Mouse (Mus musculus): ENCODE results near the gene Uncx. TPM values are rescaled to one million over a fixed set of nuclear protein-coding genes. Genes with fewer than 3 reads are reported as not detected.

Uncx gene
- total and polyA plus RNA-seq, 2 experiments from 2014 or later, result not detected

DNA sequence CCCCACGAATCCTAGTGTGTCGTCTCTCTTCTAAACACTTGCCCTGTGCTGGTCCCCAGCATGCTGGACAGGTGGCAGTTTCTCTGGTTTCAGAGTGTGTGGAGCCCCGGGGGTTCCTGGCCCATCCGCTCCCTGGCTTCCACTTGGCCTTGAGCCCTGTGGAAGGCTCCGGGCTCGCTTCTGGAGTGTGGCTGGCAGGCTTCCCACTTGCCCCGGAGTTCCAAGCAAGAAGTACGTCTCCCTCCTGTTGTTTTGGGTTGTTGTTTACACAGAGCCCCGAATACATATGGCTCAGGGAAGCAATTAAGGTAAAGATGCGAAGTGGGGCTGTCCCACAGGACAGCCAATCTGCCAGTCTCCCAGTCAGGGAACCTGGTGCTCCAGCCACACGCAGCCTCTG is 27.0 kb upstream of the Uncx start:
- ATAC-seq (ENCODE audit: insufficient read depth, low read depth) (no peak), DNase-seq (ENCODE audit: low spot score) (peak; percentile 25)
- TF ChIP-seq EP300 (IDR thresholded peaks at IDR 0.05; ENCODE audit: low read depth), result no peak
- TF ChIP-seq CTCF (IDR thresholded peaks at IDR 0.05; ENCODE audit: low read depth), result no peak
- peaks cover 24% of the 10 kb centered on the region for H3K4me1 ChIP-seq (ENCODE audit: control insufficient read depth, insufficient read depth)
- 17% methylated on average over 11 of the region's 11 CpGs for WGBS
- no peak overlapping the region for H3K4me3 ChIP-seq (ENCODE audit: low read depth, low read length)
- H3K36me3 ChIP-seq (replicated peaks; ENCODE audit: control insufficient read depth, insufficient read depth, low read length), result no peaks in the 10 kb centered on the region
- no peaks in the 10 kb centered on the region for H3K9me3 ChIP-seq (replicated peaks; ENCODE audit: control insufficient read depth, low read length)
- peaks cover 2% of the 10 kb centered on the region; the same call in 1 of the 2 replicates for H3K27me3 ChIP-seq (ENCODE audit: control insufficient read depth, insufficient read depth, low read length)
- peak overlapping the region; percentile 44 for H3K4me2 ChIP-seq (ENCODE audit: low read depth, low read length)
- no peak overlapping the region for H3K9ac ChIP-seq (replicated peaks; ENCODE audit: low read depth, low read length)
- H3K27ac ChIP-seq (ENCODE audit: low read depth), result no peak overlapping the region

DNA sequence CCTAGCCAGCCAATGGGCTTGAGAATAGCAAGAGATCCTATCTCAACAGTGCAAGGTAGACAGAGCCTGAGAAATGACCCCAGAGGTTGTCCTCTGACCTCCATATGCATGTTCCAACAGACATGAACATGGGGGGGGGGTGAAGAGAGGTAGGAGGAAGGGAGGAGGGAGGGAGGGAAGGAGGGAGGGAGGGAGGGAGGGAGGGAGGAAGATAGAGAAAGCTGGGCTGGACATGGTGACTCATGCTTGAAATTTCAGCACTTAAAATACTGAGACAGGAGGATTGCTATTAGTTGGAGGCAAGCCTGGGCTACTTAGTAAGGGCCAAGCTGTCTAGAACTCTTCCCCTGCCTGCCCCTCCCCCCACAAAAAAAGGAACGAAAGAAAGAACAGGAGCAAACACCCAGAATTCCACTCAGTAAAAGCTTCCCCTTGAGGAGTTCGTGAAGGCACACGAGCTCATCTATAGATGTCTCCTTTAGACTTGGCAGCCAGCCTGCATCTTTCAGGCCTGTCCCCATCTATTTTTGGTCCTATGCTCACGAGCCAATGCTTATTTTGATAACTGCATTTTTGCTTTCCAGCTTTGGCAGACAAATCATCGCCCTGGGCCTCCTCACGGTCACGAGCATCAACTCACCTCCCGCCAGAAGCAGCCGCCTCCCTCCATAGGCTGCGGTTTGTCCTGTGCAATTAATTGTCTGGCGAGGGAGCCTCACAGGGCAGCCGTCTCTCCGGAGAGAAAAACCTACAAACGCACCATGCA is 23.0 kb upstream of the Uncx start:
- no peak overlapping the region for H3K4me3 ChIP-seq (ENCODE audit: low read depth, low read length)
- no peaks in the 10 kb centered on the region for H3K27me3 ChIP-seq (ENCODE audit: control insufficient read depth, insufficient read depth, low read length)
- H3K36me3 ChIP-seq (replicated peaks; ENCODE audit: control insufficient read depth, insufficient read depth, low read length), result no peaks in the 10 kb centered on the region
- no peak overlapping the region for H3K9ac ChIP-seq (replicated peaks; ENCODE audit: low read depth, low read length)
- H3K4me2 ChIP-seq (ENCODE audit: low read depth, low read length), result no peak overlapping the region
- ATAC-seq (ENCODE audit: insufficient read depth, low read depth) (peak; percentile 92), DNase-seq (ENCODE audit: low spot score) (peak; percentile 94)
- TF ChIP-seq CTCF (IDR thresholded peaks at IDR 0.05; ENCODE audit: low read depth) (no peak), EP300 (IDR thresholded peaks at IDR 0.05; ENCODE audit: low read depth) (peak; percentile 98)
- H3K9me3 ChIP-seq (replicated peaks; ENCODE audit: control insufficient read depth, low read length), result no peaks in the 10 kb centered on the region
- WGBS, result 18% methylated on average over 14 of the region's 14 CpGs
- peak overlapping the region; percentile 92 for H3K27ac ChIP-seq (ENCODE audit: low read depth)
- peaks cover 28% of the 10 kb centered on the region for H3K4me1 ChIP-seq (ENCODE audit: control insufficient read depth, insufficient read depth)

DNA sequence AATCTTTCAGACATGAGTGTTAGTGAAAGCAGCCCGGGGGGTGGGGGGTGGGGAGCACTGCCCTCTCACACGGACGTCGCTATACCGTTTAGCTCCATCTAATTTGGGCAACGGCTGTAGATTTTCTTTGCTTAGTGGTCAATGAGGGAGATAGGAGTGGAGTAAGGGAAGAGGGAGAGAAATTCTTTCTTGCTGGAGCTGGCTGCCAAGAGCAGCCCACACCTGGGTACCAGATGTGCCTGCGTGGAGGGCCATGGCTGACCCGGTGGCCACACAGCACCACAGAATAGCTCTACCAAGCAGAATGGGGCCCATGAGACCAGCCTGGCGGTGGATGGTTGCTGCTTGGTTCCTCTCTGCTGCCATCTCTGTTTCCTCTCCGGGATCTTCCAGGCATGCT is 21.3 kb upstream of the Uncx start:
- no peak for TF ChIP-seq CTCF (IDR thresholded peaks at IDR 0.05; ENCODE audit: low read depth)
- TF ChIP-seq EP300 (IDR thresholded peaks at IDR 0.05; ENCODE audit: low read depth), result no peak

DNA sequence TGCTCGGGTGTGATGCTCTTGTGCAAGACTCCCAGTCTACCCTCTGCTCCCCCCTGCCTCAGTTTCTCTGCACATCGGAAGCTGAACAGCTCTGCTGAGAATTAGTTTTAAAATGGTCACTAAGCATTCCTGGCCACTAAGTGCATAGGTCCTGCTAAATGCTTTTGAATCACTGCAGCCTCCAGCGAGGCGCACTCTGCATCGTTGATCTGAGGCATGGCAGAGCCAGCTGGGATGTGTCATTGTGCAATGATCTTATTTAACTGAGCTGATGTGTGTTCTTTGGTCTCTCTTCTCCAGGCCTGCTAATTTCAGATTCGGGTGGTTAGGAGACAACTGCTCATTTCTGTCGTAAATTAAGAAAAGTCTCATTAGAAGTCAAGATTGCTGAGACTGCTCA is 14.4 kb upstream of the Uncx start:
- no peak for ATAC-seq (ENCODE audit: insufficient read depth, low read depth)
- DNase-seq (ENCODE audit: low spot score), result no peak
- TF ChIP-seq CTCF (IDR thresholded peaks at IDR 0.05; ENCODE audit: low read depth), result no peak
- TF ChIP-seq EP300 (IDR thresholded peaks at IDR 0.05; ENCODE audit: low read depth), result no peak
- no peak overlapping the region for H3K27ac ChIP-seq (ENCODE audit: low read depth)
- no peak overlapping the region for H3K4me3 ChIP-seq (ENCODE audit: low read depth, low read length)
- no peaks in the 10 kb centered on the region for H3K9me3 ChIP-seq (replicated peaks; ENCODE audit: control insufficient read depth, low read length)
- no peak overlapping the region for H3K4me2 ChIP-seq (ENCODE audit: low read depth, low read length)
- H3K9ac ChIP-seq (replicated peaks; ENCODE audit: low read depth, low read length), result no peak overlapping the region
- 54% methylated on average over 7 of the region's 7 CpGs for WGBS
- H3K36me3 ChIP-seq (replicated peaks; ENCODE audit: control insufficient read depth, insufficient read depth, low read length), result no peaks in the 10 kb centered on the region
- no peaks in the 10 kb centered on the region for H3K4me1 ChIP-seq (ENCODE audit: control insufficient read depth, insufficient read depth)
- H3K27me3 ChIP-seq (ENCODE audit: control insufficient read depth, insufficient read depth, low read length), result peaks cover 13% of the 10 kb centered on the region

More for the DNA sequence above, 21.3 kb upstream of the Uncx start:
- H3K27me3 ChIP-seq (ENCODE audit: control insufficient read depth, insufficient read depth, low read length), result no peaks in the 10 kb centered on the region
- no peak for DNase-seq (ENCODE audit: low spot score)
- no peaks in the 10 kb centered on the region for H3K9me3 ChIP-seq (replicated peaks; ENCODE audit: control insufficient read depth, low read length)
- 52% methylated on average over 10 of the region's 10 CpGs for WGBS
- H3K4me3 ChIP-seq (ENCODE audit: low read depth, low read length), result no peak overlapping the region
- ATAC-seq (ENCODE audit: insufficient read depth, low read depth), result no peak
- no peak overlapping the region for H3K27ac ChIP-seq (ENCODE audit: low read depth)
- peaks cover 19% of the 10 kb centered on the region; the same call in 1 of the 2 replicates for H3K4me1 ChIP-seq (ENCODE audit: control insufficient read depth, insufficient read depth)
- no peaks in the 10 kb centered on the region for H3K36me3 ChIP-seq (replicated peaks; ENCODE audit: control insufficient read depth, insufficient read depth, low read length)
- no peak overlapping the region for H3K9ac ChIP-seq (replicated peaks; ENCODE audit: low read depth, low read length)
- no peak overlapping the region for H3K4me2 ChIP-seq (ENCODE audit: low read depth, low read length)

DNA sequence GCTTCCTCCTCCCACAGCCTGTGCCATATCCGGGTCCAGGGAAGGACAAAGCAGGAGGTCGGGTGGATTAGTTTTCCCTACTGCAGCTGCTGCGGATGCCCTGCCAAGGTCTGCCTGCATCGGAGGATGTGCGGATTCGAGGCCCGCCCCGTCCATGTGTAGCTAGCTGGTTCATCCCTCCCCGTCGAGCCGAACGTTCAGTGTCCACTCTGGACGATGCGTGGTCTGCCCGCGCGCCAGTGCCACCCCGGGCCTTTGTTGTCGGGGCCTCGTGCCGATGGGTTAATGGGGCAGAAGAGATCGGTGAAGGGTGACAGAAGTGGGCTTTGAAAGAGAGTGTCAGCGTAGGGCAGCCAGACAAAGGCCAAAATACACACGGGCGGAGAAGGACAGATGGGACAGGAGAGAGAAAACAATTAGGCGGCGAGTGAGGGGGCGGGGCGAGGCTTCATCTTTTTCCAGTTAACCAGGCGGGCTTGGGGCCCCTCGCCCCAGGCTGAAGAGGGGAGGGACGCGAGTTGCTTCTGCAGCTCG is 7.8 kb upstream of the Uncx start:
- H3K4me2 ChIP-seq (ENCODE audit: low read depth, low read length), result 0 out of 2 replicates have a peak overlapping the region, but pooled peaks have one; percentile 3
- H3K4me1 ChIP-seq (ENCODE audit: control insufficient read depth, insufficient read depth), result no peaks in the 10 kb centered on the region
- WGBS, result 3% methylated on average over 34 of the region's 34 CpGs
- DNase-seq (ENCODE audit: low spot score), result no peak
- H3K36me3 ChIP-seq (replicated peaks; ENCODE audit: control insufficient read depth, insufficient read depth, low read length), result no peaks in the 10 kb centered on the region
- ATAC-seq (ENCODE audit: insufficient read depth, low read depth), result no peak
- TF ChIP-seq CTCF (IDR thresholded peaks at IDR 0.05; ENCODE audit: low read depth), result no peak
- H3K27ac ChIP-seq (ENCODE audit: low read depth), result no peak overlapping the region
- 0 out of 2 replicates have a peak overlapping the region, but pooled peaks have one; percentile 2 for H3K4me3 ChIP-seq (ENCODE audit: low read depth, low read length)
- H3K9me3 ChIP-seq (replicated peaks; ENCODE audit: control insufficient read depth, low read length), result no peaks in the 10 kb centered on the region
- no peak overlapping the region for H3K9ac ChIP-seq (replicated peaks; ENCODE audit: low read depth, low read length)
- H3K27me3 ChIP-seq (ENCODE audit: control insufficient read depth, insufficient read depth, low read length), result peaks cover 60% of the 10 kb centered on the region
